Mouse (Mus musculus): ENCODE measurements around the gene Spred1.
"Not testable (repeated sequence)": the region's sequence is repeated elsewhere in the genome, so short reads cannot be mapped to it uniquely, and the experiment has no call there.

Gene Spred1

DNA sequence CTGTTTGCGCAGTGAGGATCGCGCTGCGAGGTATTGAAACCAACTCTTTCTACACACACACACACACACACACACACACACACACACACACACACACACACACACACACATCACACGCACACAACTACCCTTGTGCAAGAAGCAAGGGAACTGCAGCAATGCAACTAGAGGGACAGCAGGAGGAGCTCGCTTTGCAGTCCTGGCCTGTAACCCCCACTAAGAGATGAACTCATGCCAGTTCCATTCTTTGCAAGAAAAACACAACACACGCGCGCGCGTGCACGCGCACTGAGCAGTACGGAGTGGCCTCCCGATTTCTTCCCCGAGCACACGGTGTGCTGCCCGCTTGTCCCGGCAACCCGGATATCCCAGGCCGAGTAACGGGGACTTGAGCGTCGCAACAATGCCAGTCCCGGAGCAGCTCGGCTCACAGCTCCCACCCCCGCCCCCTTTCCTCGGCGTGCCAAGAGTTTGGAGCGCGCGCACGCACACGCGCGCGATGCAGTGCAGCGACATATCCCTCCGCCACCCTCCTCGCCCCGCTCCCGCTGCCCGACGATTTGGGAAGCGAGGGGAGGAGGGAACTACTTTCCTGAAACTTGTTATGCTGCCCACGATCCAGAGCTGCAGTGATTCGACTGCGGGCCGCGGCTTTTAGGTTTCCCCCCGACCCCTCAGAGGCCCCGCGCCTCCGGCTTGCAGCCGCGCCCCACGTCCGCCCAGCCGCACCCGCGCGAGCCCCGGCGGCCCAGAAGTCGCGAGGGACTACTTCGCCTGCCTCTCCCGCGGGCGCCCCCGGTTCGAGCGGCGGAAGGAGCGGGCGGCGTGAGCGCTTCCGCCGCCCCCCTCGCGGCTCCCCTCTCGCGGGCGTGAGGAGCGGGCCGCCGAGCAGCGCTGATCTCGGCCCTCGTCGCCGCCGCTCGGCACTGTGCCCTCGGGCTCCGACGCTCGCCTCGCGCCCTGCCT, 645 bp upstream of the Spred1 start:
- peak; percentile 92 for DNase-seq

DNA sequence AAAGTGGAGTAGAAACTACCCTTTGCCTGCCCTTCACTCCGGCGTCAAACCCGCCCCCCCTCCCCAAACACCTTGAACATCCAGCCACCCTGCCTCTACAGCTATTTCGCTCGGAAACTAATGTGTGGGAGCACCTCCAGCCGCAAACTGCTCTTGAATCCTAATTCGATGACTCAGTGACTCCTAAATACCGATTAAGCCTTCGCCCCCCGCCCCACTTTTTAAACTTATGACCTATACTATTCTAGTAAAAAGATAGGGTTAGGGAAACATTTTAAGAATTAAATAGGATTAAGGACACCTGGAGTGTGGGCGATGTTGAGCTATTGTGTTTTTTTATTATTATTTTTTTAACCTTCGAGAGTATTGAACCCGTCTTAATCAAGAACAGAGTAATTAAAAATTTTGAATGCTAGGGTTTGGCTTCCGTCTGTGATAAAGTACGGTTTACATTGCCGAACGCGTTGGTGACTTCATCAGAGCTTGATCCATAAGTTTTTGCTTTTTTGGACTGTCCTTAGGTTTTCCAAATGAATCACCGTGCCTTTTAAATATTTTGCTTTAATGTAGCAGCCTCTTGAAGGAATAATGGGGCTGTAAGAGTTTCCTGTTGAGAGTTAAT, 921 bp downstream of the Spred1 start:
- peak; percentile 23 for DNase-seq

DNA sequence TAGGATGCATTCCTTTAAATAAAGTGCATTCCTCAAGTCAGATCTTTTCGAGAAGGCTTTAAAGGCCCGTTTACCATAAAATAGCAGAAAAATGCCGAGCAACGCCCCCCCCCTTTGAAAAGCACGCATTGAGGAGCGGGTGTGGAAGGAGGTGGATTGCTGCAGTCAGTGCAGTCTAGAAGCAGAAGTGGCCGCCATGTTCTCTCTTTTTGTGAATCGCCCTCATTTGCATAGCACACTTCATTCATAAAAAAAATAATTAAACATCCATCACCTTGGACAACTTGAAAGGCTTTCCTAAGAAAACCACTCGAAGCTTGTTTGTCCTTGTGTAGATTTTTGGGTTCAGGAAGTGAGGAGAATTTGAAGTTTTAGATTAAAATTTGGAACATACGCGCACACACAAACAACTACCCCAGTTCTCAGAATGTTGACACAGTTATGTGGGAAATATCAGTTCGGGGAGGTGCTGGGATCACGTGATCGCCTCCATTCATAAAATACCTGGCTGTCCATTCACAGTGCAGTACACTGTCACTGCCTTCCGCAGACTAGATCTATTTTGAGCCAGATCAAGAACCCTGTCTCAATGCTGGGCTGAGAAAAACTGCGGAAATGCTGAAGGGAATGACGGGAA, 1.6 kb downstream of the Spred1 start:
- peak; percentile 79 for DNase-seq

GRCm38 (mm10) chr2:117123701-117124100, 2.5 kb downstream of the Spred1 start:
- DNase-seq = no peak

- DNase-seq = no peak
These were observed 3.7 kb downstream of the Spred1 start for GRCm38 (mm10) chr2:117124839-117125238.

GRCm38 (mm10) chr2:117129156-117129555, 8.0 kb downstream of the Spred1 start:
- DNase-seq = no peak

DNA sequence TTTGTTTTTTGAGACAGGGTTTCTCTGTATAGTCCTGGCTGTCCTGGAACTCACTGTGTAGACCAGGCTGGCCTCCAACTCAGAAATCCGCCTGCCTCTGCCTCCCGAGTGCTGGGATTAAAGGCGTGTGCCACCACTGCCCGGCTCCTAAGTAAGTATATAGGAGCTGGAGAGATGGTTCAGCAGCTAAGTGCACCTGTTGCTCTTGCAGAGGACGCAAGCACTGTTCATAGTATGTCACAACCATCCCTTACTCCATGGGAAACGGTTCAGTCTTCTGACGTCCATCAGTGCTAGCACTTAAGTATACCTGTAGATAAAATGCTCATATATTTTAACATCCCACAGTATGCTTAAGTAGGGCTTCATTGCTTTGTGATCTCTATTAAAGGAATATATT, 9.9 kb downstream of the Spred1 start:
- not testable (repeated sequence) for DNase-seq

DNA sequence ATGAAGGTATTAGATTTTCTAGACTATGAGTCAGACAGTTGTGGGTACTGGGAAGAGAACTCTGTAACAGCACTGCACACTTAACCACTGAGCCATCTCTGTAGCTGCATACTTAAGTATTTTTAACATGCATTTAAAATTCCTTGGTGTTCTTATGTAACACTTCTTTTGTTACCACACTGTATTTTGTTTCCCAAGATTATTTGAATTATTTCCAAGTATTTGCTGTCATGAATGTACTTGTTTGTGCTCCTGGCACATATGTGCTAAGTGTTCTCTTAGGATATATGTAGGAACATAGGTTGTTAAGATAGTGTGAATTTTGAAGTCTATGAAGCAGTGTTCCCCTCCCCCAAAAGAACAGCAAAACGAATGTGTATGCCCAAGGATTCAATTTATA, 10.7 kb downstream of the Spred1 start:
- DNase-seq = no peak

GRCm38 (mm10) chr2:117133541-117133940, 12.4 kb downstream of the Spred1 start:
- DNase-seq = no peak

DNA sequence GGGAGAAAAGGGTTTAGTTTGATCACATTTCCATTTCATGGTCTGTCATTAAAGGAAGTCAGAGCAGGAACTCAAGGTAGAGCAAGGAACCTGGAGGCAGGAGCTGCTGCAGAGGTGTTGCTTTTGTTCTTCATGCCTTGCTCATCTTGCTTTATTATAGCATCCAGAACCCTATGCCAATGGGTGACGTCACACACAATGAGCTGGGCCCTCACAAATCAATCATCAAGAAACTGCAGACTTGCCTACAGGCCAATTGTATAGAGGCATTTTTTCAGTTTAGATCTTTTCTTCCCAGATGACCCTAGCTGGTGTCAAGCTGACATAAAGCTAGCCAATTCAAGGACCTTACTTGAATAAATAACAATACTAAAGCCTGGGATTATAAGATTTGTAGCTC, 16.6 kb downstream of the Spred1 start:
- DNase-seq = no peak

GRCm38 (mm10) chr2:117138932-117139331, 17.8 kb downstream of the Spred1 start:
- DNase-seq = no peak

DNA sequence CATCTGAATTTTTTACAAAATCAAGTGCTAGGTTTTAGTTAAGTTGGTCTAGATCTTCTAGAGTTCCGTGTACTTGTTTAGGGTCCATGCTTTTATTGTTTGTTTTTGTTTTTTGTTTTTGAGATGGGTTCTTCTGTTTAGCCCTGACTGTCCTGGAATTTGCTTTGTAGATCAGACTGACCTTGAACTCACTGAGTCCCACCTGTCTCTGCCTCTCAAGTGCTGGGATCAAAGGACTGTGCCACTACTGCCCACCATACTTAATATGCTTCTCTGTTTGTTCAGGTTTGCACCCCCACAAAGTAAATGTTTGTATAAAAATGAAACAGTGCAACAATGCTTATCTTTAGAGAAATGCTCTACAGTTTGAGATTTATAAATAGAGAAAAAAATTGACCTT, 18.8 kb downstream of the Spred1 start:
- DNase-seq = no peak

DNA sequence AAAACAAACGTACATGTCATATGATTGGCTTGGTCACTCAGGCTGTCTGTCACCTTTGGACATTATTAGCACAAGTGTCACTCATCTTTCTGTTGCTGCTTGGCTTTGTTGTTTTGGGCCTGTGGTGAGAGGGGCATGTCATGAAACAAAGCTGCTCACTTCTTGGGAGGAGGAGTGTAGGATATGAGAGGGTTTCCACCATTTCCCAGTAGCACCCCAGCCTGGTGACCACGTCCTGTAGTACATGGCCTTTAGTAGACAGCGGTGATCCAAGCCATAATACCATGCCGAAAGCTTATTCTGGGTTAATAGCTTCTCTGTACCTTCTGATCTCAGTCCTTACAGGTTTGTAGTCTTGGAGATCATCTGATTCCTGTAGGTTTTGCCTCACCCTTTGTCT, 21.9 kb downstream of the Spred1 start:
- DNase-seq = no peak

- no peak for DNase-seq
These were observed 24.9 kb downstream of the Spred1 start for GRCm38 (mm10) chr2:117146026-117146425.

DNA sequence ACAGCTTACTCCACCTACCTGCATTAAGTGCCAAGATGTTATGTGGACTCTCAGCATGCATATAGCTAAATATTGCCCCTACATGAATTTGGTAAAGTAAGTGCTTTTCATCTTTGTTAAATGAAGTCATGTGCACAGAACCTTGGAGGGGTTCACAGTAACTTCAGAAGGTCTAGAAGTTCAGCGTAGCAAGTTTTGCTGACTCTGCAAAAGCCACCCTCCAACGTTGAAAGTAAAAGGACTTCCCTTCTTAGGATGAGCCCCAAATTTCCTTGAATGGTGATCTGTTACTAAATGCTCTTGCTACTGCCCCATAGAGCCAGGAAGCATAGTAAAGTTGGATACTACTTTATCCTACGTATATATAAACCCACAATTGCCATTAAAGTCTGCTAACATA, 25.4 kb downstream of the Spred1 start:
- DNase-seq = no peak

GRCm38 (mm10) chr2:117152161-117152560, 31.0 kb downstream of the Spred1 start:
- no peak for DNase-seq

- no peak for DNase-seq
These were observed 47.2 kb downstream of the Spred1 start for GRCm38 (mm10) chr2:117168379-117168778.

- DNase-seq = no peak
These were observed 47.9 kb downstream of the Spred1 start for GRCm38 (mm10) chr2:117169037-117169436.

- DNase-seq = no peak
These were observed 51.8 kb downstream of the Spred1 start for GRCm38 (mm10) chr2:117172981-117173380.

DNA sequence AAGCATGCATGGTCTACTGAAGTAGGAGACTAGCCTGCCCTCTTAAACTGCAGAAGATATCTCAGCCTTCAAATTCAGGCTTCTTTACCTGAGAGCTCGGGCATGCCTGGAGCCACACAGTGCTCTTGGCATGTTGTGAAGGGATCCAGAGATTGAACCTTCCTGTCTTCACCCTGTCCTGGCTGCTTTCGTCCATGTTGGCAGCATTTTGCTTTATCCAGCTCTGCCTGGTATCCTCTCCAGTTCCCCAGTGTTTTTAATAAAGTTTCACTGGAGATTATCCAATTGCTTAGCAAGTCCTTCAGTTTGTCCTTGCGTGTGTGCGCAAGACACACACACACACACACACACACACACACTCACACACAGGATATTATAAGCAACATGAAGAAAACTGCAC, 54.9 kb downstream of the Spred1 start:
- no peak for DNase-seq

DNA sequence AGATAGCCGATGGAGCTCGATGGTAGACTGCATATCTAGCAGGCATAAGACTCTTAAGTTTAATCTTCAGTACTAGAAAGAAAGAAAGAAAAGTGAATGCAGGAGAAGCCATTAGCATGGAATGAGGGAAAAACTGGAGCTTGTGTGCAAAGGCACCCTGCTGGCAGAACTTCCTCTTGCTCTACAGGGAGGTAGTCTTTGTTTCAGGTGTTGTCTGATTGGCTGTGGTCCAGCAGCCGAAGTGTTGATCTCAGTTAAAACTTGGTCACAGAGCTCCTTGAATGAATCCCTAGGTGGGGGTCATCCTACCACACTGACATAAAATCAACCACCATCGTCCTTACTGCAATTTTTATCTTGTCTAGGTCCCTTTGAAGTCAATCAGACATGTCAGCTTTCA, 55.8 kb downstream of the Spred1 start:
- peak; percentile 12 for DNase-seq

GRCm38 (mm10) chr2:117180250-117180885, 59.2 kb downstream of the Spred1 start:
- DNase-seq = peak; percentile 74

DNA sequence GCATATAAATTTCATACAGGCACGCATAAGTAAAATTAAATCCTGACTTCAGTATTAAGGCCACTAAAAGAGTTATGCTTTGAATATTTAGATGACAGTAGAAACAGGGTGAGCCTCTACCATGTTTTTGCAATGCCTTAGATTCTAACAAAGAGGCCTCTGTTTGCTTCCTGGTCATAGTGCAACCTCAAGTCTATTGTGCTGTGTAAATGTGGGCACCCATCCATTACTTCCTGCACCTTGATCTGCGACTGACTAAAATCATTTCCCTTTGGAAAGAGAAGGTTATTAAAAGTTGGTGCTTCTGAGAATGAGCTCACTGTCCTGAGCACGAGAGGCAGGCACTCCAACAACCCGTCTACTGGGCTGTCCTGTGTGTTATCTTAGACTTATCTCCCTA, 64.4 kb downstream of the Spred1 start:
- no peak for DNase-seq

All from cerebellum, adult 11-12 months (tissue).